Mouse (Mus musculus) testis, adult 2 months (tissue): ENCODE data around the gene Nudt17.

Experiments
- CTCF ChIP-seq: fragments of 200-500 bp; IDR thresholded peaks from 2 replicates; pipeline ENCODE4 v1.5.1; 2012; ENCODE audit warnings: low read depth, mild to moderate bottlenecking, inconsistent platforms, low read length, moderate library complexity; ENCODE audit not compliant: control insufficient read depth, insufficient read depth, insufficient replicate concordance
- POLR2A ChIP-seq: fragments of 200-500 bp; IDR thresholded peaks from 2 replicates; pipeline ENCODE4 v1.6.1; 2012; ENCODE audit warnings: low read depth, mild to moderate bottlenecking, inconsistent platforms, low read length, moderate library complexity; ENCODE audit not compliant: control insufficient read depth

DNA sequence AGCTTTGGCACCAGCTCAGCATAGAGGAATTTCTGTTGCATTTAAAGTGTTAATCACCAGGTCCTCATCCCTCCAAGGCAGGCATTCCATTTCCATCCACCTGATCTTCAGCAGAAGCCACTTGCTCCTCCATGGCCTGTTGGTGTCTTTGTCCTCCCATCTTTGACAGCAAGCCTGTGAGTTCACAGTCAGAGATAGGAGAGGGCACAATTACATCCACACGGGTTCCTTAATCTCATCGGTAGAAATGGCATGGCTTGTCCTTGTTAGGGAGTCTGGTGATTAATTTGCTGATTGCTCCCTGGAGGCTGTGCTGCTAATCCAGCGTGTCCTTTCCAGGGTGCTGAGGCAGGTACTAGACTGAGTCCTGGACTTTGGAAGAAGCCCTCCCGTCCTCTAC is 34.8 kb downstream of the Nudt17 start:
- TF ChIP-seq POLR2A (no peak), CTCF (no peak)
